Mouse (Mus musculus): ENCODE results near the gene Rdx.

DNA sequence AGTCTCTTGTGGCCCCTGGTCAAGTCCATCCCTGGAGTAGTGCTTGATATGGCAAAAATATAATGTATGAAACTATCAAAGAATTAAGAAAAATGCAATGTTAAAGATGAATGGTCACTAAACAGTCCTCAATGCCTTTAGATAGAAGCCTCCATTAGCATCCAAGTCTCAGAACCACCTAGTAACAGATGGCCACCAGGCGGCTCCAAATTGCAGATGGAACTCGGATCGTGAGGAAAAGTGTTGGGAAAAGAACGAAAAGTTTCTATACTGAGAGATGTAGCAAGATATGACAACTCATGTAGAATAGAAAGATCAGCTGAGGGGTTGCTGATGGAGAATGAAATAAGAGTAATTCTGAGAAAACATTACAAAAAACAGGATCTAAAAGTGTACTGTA is 83.4 kb downstream of the Rdx start:
- TF ChIP-seq CTCF (IDR thresholded peaks at IDR 0.05; ENCODE audit: borderline replicate concordance, insufficient read depth, low read length) (no peak), POLR2A (IDR thresholded peaks at IDR 0.05; ENCODE audit: low read depth, low read length) (no peak)
